Mouse (Mus musculus): ENCODE data around the gene Mri1.
A peak's percentile ranks its signal among the peaks of the same experiment; 100 is the strongest.

- TF ChIP-seq CTCF (IDR thresholded peaks at IDR 0.05; ENCODE audit: extremely low read depth, insufficient read depth, insufficient read length, insufficient replicate concordance) (0 out of 2 replicates have a peak, but pooled peaks have one; percentile 3), POLR2A (IDR thresholded peaks at IDR 0.05; ENCODE audit: low read depth, low read length) (no peak)
Observed at GRCm38 (mm10) chr8:84203975-84204772, 53.0 kb downstream of the Mri1 start.
